Mouse (Mus musculus): Measurements from ENCODE around the gene Gja10. TPM values are rescaled to one million over a fixed set of nuclear protein-coding genes. Genes with fewer than 3 reads are reported as not detected.

Gene Gja10
- total RNA-seq, 2 experiments from 2014 or later = not detected

DNA sequence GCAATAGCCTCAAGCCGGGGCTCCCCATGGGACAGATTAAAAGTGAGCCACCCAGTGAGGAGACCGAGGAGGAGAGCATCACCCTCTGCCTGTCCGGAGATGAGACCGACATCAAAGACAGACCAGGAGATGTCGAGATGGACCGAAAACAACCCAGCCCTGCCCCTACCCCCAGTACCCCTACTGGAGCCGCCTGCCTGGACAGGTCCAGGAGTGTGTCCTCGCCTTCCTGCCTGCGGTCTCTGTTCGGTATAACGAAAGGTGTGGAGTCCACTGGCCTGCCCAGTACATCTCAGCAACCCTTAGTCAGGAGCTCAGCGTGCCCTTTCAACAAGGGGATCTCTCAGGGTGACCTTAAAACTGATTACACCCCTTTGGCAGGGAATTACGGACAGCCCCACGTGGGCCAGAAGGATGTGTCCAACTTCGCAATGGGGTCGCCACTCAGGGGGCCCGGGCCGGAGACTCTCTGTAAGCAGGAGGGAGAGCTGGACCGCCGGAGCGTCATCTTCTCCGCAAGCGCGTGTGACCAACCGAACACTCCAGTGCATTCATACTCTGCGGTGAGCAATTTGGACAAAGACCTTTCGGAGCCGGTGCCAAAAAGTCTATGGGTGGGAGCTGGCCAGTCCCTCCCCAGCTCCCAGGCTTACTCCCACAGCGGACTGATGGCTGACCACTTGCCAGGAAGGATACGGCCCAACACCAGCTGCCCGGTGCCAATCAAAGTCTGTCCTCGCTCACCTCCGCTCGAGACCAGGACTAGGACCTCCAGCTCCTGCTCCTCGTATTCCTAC is 40.0 kb downstream of the Gja10 start:
- DNase-seq = no peak
- intact Hi-C loops (cut with DNase I) = no loop called here

DNA sequence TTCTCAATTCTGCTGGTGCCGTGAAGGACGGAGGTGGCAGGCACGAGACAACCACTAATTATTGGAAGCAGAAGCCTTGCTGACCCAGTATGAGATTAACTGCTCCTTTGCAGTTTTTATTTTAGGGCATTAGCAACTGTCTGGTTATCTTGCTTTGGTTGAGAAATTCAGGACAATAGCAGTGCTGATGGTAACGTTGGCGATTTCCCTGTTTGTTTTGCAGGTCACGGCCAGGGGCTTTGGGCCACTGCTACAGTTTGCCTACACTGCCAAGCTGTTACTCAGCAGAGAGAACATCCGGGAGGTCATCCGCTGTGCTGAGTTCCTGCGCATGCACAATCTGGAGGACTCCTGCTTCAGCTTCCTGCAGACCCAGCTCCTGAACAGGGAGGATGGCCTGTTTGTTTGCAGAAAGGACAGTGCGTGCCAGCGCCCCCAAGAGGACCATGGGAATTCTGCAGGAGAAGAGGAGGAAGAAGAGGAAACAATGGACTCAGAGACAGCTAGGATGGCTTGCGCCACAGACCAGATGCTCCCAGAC is 40.9 kb downstream of the Gja10 start:
- intact Hi-C loops (cut with DNase I) = no loop called here
- peak; percentile 51 to 65 for DNase-seq

DNA sequence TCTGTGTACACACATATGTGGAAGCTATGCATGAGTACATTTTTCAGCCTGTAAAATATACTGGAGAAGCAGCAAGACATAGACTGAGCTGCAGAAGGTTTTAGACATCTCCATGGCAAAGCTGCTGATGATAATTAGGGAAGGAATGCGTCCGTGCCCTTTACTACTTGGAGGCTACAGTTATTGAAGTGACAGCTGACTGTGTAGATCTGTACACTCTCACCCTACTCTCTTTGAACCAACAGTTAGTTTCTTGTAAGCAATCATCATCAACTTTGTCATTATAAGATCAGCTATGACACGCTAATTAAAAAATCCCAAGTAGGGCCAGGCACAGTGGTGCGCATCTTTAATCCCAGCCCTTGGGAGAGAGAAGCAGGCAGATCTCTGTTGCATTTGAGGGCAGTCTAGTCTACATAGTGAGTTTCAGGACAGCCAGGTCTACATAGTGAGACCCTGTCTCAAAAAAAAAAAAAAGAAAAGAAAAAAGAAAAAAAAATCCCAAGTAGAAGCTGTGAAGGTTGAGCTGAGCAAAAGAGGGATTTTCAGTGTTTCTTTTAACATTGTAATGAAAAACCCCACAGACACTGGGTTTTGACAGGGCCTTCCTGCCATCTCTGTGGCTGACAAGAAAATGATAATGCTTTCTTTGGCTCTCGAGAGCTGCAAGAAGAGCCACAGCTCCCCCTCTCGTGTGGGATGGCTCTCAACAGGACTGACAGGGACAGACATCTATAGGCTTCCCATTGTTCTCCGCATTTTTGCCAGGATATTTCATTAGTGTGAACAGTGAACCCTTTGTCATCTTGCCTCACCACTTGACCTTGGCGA is 41.6 kb downstream of the Gja10 start:
- intact Hi-C loops (cut with DNase I) = no loop called here
- no peak for DNase-seq

DNA sequence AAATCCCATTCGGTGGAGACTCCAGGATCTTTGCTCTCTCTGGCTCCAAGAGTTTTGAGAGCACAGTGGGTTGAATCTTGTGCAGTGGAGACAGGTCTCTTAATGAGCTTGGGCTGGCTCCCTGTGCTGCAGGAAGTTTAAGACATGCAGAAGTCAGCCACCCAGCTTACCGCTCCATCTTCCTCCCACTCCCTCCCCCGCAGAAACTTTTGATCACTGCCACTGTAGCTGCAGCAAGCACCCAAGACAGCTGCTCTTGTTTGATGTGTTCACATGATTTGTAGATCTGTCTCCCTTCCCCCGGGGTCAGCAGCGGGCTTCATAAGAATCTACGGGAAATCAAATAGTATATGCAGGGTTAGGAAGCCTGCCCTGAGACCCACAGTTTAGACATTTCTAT is 42.3 kb downstream of the Gja10 start:
- intact Hi-C loops (cut with DNase I) = no loop called here
- no peak for DNase-seq

DNA sequence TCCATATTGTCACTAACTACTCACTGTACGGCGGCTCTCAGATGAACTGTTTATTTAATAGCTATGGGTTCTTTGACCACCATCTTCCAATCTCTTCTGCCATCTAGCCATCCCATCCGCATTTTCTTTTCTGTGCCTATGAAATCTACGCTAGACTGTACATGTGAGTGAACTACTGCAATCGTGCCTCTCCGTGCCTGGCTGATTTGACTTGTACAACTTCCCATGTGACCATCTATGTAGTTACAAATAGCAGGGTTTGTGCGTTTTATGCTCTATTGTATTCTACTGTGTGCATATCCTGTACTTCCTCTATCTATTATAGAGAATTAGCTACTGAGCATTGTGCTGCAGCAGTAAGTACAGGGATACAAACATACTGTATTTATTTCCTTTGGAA is 47.1 kb downstream of the Gja10 start:
- DNase-seq = no peak
- intact Hi-C loops (cut with DNase I) = no loop called here

DNA sequence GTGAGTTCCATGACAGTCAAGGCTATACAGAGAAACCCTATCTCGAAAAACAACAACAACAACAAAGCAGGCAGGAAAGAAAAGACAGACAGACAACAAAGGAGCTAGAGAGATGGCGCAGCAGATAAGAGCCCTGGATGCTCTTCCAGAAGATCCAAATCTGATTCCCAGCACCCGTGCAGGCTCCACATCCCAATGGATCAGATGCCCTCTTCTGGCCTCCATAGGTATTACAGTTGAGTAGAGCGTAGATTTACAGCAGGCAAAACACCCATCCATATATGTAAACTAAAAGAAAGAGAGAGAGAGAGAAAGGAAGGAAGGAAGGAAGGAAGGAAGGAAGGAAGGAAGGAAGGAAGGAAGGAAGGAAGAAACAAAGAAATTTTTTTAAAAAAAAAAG is 51.2 kb downstream of the Gja10 start:
- intact Hi-C loops (cut with DNase I) = no loop called here
- DNase-seq = no peak

DNA sequence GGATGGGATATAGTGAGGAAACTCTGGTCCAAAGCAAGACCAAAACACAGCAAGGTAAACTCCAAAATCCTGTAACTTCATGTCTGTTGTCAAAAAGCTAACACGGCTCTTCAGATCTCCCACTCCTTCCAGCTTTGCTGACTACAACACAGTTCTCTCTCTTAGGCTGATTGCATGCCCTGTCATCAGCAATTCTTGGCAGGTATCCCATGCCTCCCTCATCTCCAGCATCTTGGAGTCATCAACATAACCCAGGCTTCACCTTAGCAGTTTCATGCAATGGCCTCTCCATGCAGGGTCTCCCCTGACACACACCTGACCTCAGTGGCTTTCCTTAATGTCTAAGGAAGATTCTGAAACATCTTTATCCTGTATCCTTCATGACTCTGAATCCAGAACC is 53.4 kb downstream of the Gja10 start:
- no peak for DNase-seq
- intact Hi-C loops (cut with DNase I) = no loop called here

Other genes with a start within 250 kb of the Gja10 start
- 1 to 10 TPM; 7.3 to 8.6 TPM for gene Casp8ap2, start 12.7 kb upstream of the Gja10 start, total RNA-seq (2021)
- 1 to 10 TPM; 6.6 to 7.2 TPM for gene Mdn1, start 54.4 kb upstream of the Gja10 start, total RNA-seq (2021)
- gene Lyrm2, start 197.5 kb upstream of the Gja10 start, total RNA-seq (2021) = 10 to 100 TPM; 38.4 to 38.7 TPM